In genomic region chr7:127636963-127637362, GRCm38 (mm10) we compare ENCODE assay signal across 8 mouse cellular contexts. TPM values are rescaled to one million over a fixed set of nuclear protein-coding genes. Genes with fewer than 3 reads are reported as not detected.
DNase-seq lines count a peak whose midpoint lies in the region; TF ChIP-seq lines count a peak whose summit lies in the region.

No protein-coding gene starts in this region.

- TF ChIP-seq POLR2A in lung, adult 2 months (IDR thresholded peaks at IDR 0.05; ENCODE audit: borderline replicate concordance, extremely low read depth, low read depth, low read length), result peak; percentile 53; the same call in 1 of the 2 replicates

- DNase-seq in Muller cell, postnatal 12 days (ENCODE audit: inconsistent ontology term), result peak; percentile 87
- DNase-seq in cerebellum, adult 9-11 months, result peak; percentile 85
- DNase-seq in frontal cortex, postnatal 10 days (ENCODE audit: low spot score in 2 of 2), result peak; percentile 47 to 77
- peak; percentile 85 for DNase-seq in heart, postnatal 4 days
- peak; percentile 53 to 62 for DNase-seq in layer of hippocampus, adult 8-10 months (ENCODE audit: low spot score in 2 of 2)
- peak; percentile 69 for DNase-seq in lung, adult 2 months
- DNase-seq in ovary, postnatal 10 days (ENCODE audit: low spot score), result peak; percentile 54
- DNase-seq in urinary bladder, postnatal 4 days (ENCODE audit: low spot score in 2 of 2), result peak; percentile 76 to 78

- peak overlapping the region; percentile 75 for H3K4me3 ChIP-seq in lung, adult 2 months (replicated peaks; ENCODE audit: extremely low read depth, low read depth, low read length)

- peaks cover 3% of the 10 kb centered on the region; the same call in 1 of the 2 replicates for H3K4me1 ChIP-seq in lung, adult 2 months (ENCODE audit: control insufficient read depth, insufficient read depth, low read length)

- 1% methylated on average over 27 of the region's 27 CpGs for WGBS in lung, adult 2 months

- TF ChIP-seq CTCF in lung, adult 2 months (IDR thresholded peaks at IDR 0.05; ENCODE audit: insufficient read depth, low read length), result no peak

RNA-seq across cellular contexts. Expression of gene Zfp629, which starts 21.4 kb away (rescaled TPM):
- 10 to 100 TPM; 31.8 to 38.0 TPM for total RNA-seq in heart, postnatal 4 days (2021)
- 10 to 100 TPM; 21.7 to 22.6 (median 22.1) TPM for total RNA-seq in layer of hippocampus, adult 8-10 months (2022)
- 13.9 and 15.4 TPM in 2 replicates for polyA plus RNA-seq in lung, adult 2 months (2012; rRNA removed)

RNA-seq across cellular contexts. Expression of gene Rnf40, which starts 48.4 kb away (rescaled TPM):
- 10 to 100 TPM; 47.8 to 49.7 TPM for total RNA-seq in heart, postnatal 4 days (2021)
- 10 to 100 TPM; 70.0 to 79.2 (median 72.7) TPM for total RNA-seq in layer of hippocampus, adult 8-10 months (2022)
- 26.1 and 32.8 TPM in 2 replicates for polyA plus RNA-seq in lung, adult 2 months (2012; rRNA removed)

RNA-seq across cellular contexts. Expression of gene Ccdc189, which starts 48.6 kb away (rescaled TPM):
- 1 to 10 TPM; 6.5 to 9.2 TPM for total RNA-seq in heart, postnatal 4 days (2021)
- 10 to 100 TPM in 2 of 4 experiments, 1 to 10 TPM in 2; 7.7 to 12.8 (median 10.1) TPM for total RNA-seq in layer of hippocampus, adult 8-10 months (2022)
- polyA plus RNA-seq in lung, adult 2 months (2012; rRNA removed), result 14.0 and 16.5 TPM in 2 replicates

Comparison
In these comparisons a context has a peak if more than half of its experiments do, and no peak if none do; other contexts are left out.
1. Peak in every context shown above with its lines: DNase-seq and H3K4me3 ChIP-seq.